In the genomic region with DNA sequence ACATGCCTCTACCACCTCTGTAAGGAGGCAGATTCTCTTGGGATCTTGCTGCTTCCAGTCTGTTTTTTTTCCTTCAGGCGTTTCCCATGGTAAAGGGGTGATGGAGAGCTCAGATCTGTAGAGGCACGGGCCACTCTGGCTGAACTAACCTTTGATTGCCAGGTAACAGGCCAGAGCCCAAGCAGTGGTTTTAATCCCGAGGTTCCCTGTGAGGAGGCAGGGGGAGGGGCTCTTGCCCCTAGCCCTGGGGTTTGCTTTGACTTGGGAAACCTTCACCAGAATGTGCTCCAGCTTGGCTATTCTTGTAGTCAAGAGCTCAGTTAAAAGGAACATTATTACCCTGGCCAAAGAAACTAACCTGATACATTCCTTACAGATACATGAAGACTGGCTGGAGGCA, we compare ENCODE assay signal across 17 mouse cellular contexts. TPM values are rescaled to one million over a fixed set of nuclear protein-coding genes. Genes with fewer than 3 reads are reported as not detected.
DNase-seq lines count a peak whose midpoint lies in the region; ATAC-seq and TF ChIP-seq lines count a peak whose summit lies in the region.
"Had no signal": no experiment of that assay in that cellular context is flagged by ENCODE, and none has a peak within 500 bp of the region (broad histone marks: within the 10 kb centered on the region; RNA-seq: fewer than 3 reads in every experiment).

No protein-coding gene starts in this region.

- no peak for DNase-seq in kidney, adult 9 months
- no peak for DNase-seq in testis, postnatal 14 days (ENCODE audit: low spot score)
- no peak for DNase-seq in cerebellum, adult 11-12 months
- DNase-seq in left cerebral cortex, adult 2 months (ENCODE audit: extremely low spot score in 1 of 2, low spot score in 2 of 2) = no peak
- DNase-seq: adrenal gland, adult 8-10 months; cerebellum, adult 18-20 months; cerebellum, postnatal 36 days; forebrain, postnatal 0 days; heart, adult 11 months; kidney, postnatal 36 days; lung, embryonic 14.5 days; spleen, adult 18-20 months had no signal

- peak overlapping the region; percentile 54; the same call in 1 of the 2 replicates for H3K4me2 ChIP-seq in kidney, embryonic 16.5 days (replicated peaks; ENCODE audit: low read depth, low read length)
- H3K4me2 ChIP-seq in embryonic facial prominence, embryonic 13.5 days = no peak overlapping the region
- H3K4me2 ChIP-seq: lung, embryonic 14.5 days; midbrain, embryonic 15.5 days had no signal

- 55% methylated on average over 3 of the region's 3 CpGs for WGBS in kidney, embryonic 16.5 days
- WGBS in embryonic facial prominence, embryonic 13.5 days = 34% methylated on average over 3 of the region's 3 CpGs
- WGBS in small intestine, adult 2 months = 78% methylated on average over 3 of the region's 3 CpGs

- no peaks in the 10 kb centered on the region for H3K9me3 ChIP-seq in kidney, embryonic 16.5 days (ENCODE audit: low read length)
- no peaks in the 10 kb centered on the region for H3K9me3 ChIP-seq in embryonic facial prominence, embryonic 13.5 days
- H3K9me3 ChIP-seq: midbrain, embryonic 15.5 days had no signal

- H3K27ac ChIP-seq in kidney, embryonic 16.5 days (ENCODE audit: low read length) = no peak overlapping the region
- H3K27ac ChIP-seq in testis, adult 2 months (ENCODE audit: control insufficient read depth, insufficient read depth, low read depth, low read length) = peak overlapping the region; percentile 18; the same call in 1 of the 2 replicates
- peak overlapping the region; percentile 36; the same call in 1 of the 2 replicates for H3K27ac ChIP-seq in embryonic facial prominence, embryonic 13.5 days
- 0 out of 2 replicates have a peak overlapping the region, but pooled peaks have one; percentile 79 for H3K27ac ChIP-seq in small intestine, adult 2 months (ENCODE audit: insufficient read depth, low read depth, low read length)
- no peak overlapping the region for H3K27ac ChIP-seq in left cerebral cortex, adult 2 months
- H3K27ac ChIP-seq: midbrain, embryonic 15.5 days had no signal

- intact Hi-C loops in left cerebral cortex, adult 2 months (cut with DNase I) = no loop called here

- H3K4me1 ChIP-seq in kidney, embryonic 16.5 days (ENCODE audit: insufficient read depth, low read length) = peaks cover 57% of the 10 kb centered on the region
- H3K4me1 ChIP-seq in testis, adult 2 months (ENCODE audit: control insufficient read depth, insufficient read depth, low read length) = peaks cover 3% of the 10 kb centered on the region
- H3K4me1 ChIP-seq in embryonic facial prominence, embryonic 13.5 days = peaks cover 45% of the 10 kb centered on the region
- H3K4me1 ChIP-seq in small intestine, adult 2 months (ENCODE audit: control insufficient read depth, insufficient read depth, insufficient read length, low read length) = peaks cover 33% of the 10 kb centered on the region; the same call in 1 of the 2 replicates
- H3K4me1 ChIP-seq: midbrain, embryonic 15.5 days had no signal

- TF ChIP-seq POLR2A in testis, adult 2 months (IDR thresholded peaks at IDR 0.05; ENCODE audit: control insufficient read depth, low read depth, low read length) = no peak
- TF ChIP-seq POLR2A in small intestine, adult 2 months (IDR thresholded peaks at IDR 0.05; ENCODE audit: low read depth, low read length) = no peak

- no peak for TF ChIP-seq CTCF in testis, adult 2 months (IDR thresholded peaks at IDR 0.05; ENCODE audit: control insufficient read depth, insufficient read depth, insufficient replicate concordance, low read depth, low read length)
- TF ChIP-seq CTCF in small intestine, adult 2 months (IDR thresholded peaks at IDR 0.05; ENCODE audit: extremely low read depth, insufficient read length, insufficient replicate concordance, low read depth, low read length) = no peak
- no peak for TF ChIP-seq CTCF in left cerebral cortex, adult 2 months (IDR thresholded peaks at IDR 0.05)

- H3K27me3 ChIP-seq in kidney, embryonic 16.5 days (ENCODE audit: insufficient read depth, low read length) = no peaks in the 10 kb centered on the region
- no peaks in the 10 kb centered on the region for H3K27me3 ChIP-seq in testis, adult 2 months (ENCODE audit: control insufficient read depth, insufficient read depth, low read length)
- no peaks in the 10 kb centered on the region for H3K27me3 ChIP-seq in embryonic facial prominence, embryonic 13.5 days
- H3K27me3 ChIP-seq in small intestine, adult 2 months (ENCODE audit: control insufficient read depth, insufficient read depth, low read length) = no peaks in the 10 kb centered on the region
- H3K27me3 ChIP-seq: midbrain, embryonic 15.5 days had no signal

- no peak for ATAC-seq in kidney, embryonic 16.5 days (ENCODE audit: low FRiP score, low TSS enrichment)
- no peak for ATAC-seq in embryonic facial prominence, embryonic 13.5 days (ENCODE audit: insufficient number of reproducible peaks, insufficient read depth, low FRiP score, low TSS enrichment, low read depth)
- ATAC-seq: forebrain, postnatal 0 days; midbrain, embryonic 15.5 days had no signal

- H3K4me3 ChIP-seq in kidney, embryonic 16.5 days (ENCODE audit: low read length) = no peak overlapping the region
- no peak overlapping the region for H3K4me3 ChIP-seq in testis, adult 2 months (ENCODE audit: control insufficient read depth, low read depth, low read length)
- H3K4me3 ChIP-seq in embryonic facial prominence, embryonic 13.5 days = no peak overlapping the region
- no peak overlapping the region for H3K4me3 ChIP-seq in small intestine, adult 2 months (ENCODE audit: low read depth, low read length)
- H3K4me3 ChIP-seq in left cerebral cortex, adult 2 months = no peak overlapping the region
- H3K4me3 ChIP-seq: midbrain, embryonic 15.5 days had no signal

- 0 out of 2 replicates have a peak overlapping the region, but pooled peaks have one; percentile 35 for H3K9ac ChIP-seq in kidney, embryonic 16.5 days (replicated peaks; ENCODE audit: low read length)
- H3K9ac ChIP-seq in embryonic facial prominence, embryonic 13.5 days = no peak overlapping the region
- H3K9ac ChIP-seq: forebrain, postnatal 0 days; lung, embryonic 14.5 days; midbrain, embryonic 15.5 days had no signal

- no peaks in the 10 kb centered on the region for H3K36me3 ChIP-seq in kidney, embryonic 16.5 days (ENCODE audit: insufficient read depth, low read length)
- no peaks in the 10 kb centered on the region for H3K36me3 ChIP-seq in testis, adult 2 months (ENCODE audit: control insufficient read depth, insufficient read depth, low read length)
- H3K36me3 ChIP-seq in embryonic facial prominence, embryonic 13.5 days = no peaks in the 10 kb centered on the region
- no peaks in the 10 kb centered on the region for H3K36me3 ChIP-seq in small intestine, adult 2 months (ENCODE audit: control insufficient read depth, insufficient read depth, low read length)
- H3K36me3 ChIP-seq: midbrain, embryonic 15.5 days had no signal

RNA-seq across cellular contexts. Expression of gene Pcbp1, which starts 30.5 kb away (rescaled TPM):
- 195 and 234 TPM in 2 replicates for polyA plus RNA-seq in kidney, embryonic 16.5 days (2015; fragmentation: Nextera tagmentation; extraction: Ambion mirVana)
- 91.6 and 99.3 TPM in 2 replicates for polyA plus RNA-seq in testis, adult 2 months (2012; rRNA removed)
- 270 and 423 TPM in 2 replicates for polyA plus RNA-seq in embryonic facial prominence, embryonic 13.5 days (2015; fragmentation: Nextera tagmentation; extraction: Ambion mirVana)
- polyA plus RNA-seq in small intestine, adult 2 months (2012; rRNA removed) = 244 and 314 TPM in 2 replicates
- 100 to 1,000 TPM; 174 to 176 TPM for total RNA-seq in left cerebral cortex, adult 2 months (2021)

RNA-seq across cellular contexts. Expression of gene C87436, which starts 57.5 kb away (rescaled TPM):
- polyA plus RNA-seq in kidney, embryonic 16.5 days (2015; fragmentation: Nextera tagmentation; extraction: Ambion mirVana) = 22.0 and 28.4 TPM in 2 replicates
- polyA plus RNA-seq in testis, adult 2 months (2012; rRNA removed) = 77.1 and 82.3 TPM in 2 replicates
- 27.9 and 31.4 TPM in 2 replicates for polyA plus RNA-seq in embryonic facial prominence, embryonic 13.5 days (2015; fragmentation: Nextera tagmentation; extraction: Ambion mirVana)
- polyA plus RNA-seq in small intestine, adult 2 months (2012; rRNA removed) = 2.4 and 4.1 TPM in 2 replicates
- 10 to 100 TPM; 19.3 to 24.7 TPM for total RNA-seq in left cerebral cortex, adult 2 months (2021)

Comparison
In these comparisons a context has a peak if more than half of its experiments do, and no peak if none do; other contexts are left out.
1. H3K27ac ChIP-seq: peak in testis, adult 2 months (single experiment), embryonic facial prominence, embryonic 13.5 days (single experiment) and small intestine, adult 2 months (single experiment); none in kidney, embryonic 16.5 days (single experiment) and left cerebral cortex, adult 2 months (single experiment).